Mouse (Mus musculus): ENCODE measurements at regions not wholly inside any gene's neighbourhood (a gene's known extent, or its start where the extent isn't known, plus 50 kb on each side); places are given as distances from the start of the nearest gene placed in this dataset.

DNA sequence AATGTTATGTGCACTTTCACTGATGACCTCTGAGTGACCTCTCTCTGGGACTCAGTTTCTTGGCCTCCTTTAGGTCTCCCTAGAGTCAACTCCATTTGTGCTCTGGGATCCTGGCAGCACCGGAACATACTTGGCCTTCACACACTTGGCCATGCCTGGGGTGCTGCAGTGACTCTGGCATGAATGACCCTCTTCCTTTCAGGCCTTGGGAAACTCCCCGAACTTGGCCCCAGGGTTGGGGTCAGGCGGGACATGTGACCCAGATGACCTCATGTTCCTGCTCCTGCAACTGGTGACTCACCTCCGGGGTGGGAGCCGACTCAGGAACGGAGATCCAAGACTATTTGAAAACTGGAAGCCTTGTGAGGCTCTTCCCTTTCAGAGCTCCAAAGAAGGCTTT is 159.2 kb downstream of the Cyp26b1 start:
- no peak for DNase-seq

DNA sequence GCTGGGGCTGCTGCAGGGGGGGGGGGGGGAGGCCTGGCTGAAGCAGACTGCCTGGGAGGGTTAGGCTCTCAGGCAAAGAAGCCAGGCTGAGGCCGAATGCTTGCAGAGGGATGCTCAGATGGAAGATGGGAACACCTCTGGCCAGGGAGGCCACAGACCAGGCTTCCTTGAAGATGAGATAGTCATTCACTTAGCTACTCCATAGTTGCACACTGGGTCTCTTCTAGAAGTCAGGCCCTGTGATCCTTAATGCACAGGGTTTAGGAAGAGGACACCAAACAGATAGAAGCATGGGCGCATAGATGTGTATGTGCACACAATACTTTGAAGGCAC is 162.1 kb downstream of the Cyp26b1 start:
- no peak for DNase-seq

DNA sequence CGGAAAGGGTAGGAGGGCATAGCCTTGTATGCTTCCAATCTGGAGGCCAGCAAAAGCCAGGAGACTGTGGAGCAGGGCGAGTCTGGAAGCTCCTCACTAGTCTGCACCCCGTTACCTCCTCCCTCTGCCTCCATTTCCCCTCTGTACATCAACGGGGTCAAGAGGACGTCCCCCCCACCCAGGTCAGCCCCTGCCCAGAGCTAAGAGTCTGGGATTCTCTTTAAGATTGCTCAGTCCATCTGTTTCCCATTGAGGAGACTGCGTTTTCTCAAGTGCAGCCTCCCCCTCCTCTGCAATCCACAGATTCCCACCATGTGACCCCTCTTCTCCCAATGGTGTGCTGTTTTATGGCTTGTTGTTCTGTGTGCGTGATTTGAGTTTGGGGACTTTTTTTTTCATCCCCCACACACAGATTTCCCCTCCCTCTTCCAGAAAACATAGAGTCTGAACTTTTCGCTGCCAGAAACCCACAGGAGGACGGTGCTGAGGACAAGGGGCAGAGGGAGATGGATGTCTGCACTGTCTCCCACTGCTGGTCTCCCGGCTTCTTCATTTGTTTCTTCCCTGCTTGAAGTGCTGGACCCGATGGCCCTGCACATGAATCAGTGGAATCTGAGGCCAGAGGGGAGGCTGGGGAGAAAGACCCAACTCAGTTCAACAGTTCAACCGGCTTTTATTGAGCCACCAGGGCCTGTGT is 162.6 kb downstream of the Cyp26b1 start:
- DNase-seq, result no peak

DNA sequence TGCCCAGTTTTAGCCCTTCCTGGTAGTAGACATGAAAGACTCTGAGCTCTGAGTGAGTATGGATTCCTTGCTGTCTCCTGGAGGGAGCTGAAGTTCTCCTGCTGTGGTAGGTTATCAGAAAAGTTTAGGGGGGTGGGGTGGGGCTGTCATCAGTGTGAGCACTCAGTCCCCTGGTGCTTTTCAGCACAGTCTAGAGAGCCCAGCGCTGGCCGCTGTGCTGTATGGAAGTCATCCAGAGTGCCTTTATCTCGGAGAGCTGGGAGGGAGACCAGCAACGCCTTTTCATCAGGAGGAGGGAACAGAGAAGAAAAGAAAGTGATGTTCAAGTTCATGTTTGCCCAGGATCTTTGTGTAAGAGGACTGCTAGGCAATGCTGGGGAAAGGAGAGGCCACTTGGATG is 163.6 kb downstream of the Cyp26b1 start:
- DNase-seq, result no peak

DNA sequence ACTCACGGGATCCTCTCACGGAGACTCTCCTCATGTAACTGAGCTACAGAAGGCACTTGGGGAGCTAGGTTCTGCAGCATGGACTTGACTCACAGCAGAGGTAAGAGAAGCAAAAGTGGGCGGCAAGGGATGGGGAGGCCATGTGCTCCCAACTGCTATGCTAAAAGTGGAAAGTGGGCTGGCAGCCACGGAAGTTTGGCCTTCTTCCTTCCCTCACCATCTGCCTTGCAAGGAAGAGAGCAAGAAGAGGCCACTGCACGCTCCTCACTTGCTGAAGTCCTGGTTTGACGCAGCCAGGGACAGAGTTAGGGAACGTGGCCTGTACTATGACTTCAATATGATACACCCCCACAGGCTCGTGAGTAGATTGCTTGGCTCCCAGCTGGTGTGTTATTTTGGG is 164.5 kb downstream of the Cyp26b1 start:
- DNase-seq, result no peak

DNA sequence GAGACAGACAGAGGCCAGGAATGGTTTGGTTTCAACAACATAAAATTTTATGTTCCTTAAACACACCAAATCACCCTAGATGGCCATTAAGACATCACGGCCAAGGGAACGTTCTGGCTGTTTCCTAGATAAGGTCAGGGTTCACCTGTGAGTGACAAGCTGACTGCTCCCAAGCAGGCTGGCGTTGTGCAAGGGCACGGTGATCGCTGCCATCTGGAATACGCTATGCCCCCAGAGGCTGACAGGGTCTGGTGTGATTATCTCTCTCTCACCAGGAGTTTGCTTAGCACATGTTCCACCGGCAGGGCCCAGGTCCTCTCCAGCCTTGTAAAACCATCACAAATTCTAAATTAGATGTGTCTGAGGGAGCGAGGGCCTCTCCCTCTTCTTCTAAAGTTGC is 167.0 kb downstream of the Cyp26b1 start:
- no peak for DNase-seq

DNA sequence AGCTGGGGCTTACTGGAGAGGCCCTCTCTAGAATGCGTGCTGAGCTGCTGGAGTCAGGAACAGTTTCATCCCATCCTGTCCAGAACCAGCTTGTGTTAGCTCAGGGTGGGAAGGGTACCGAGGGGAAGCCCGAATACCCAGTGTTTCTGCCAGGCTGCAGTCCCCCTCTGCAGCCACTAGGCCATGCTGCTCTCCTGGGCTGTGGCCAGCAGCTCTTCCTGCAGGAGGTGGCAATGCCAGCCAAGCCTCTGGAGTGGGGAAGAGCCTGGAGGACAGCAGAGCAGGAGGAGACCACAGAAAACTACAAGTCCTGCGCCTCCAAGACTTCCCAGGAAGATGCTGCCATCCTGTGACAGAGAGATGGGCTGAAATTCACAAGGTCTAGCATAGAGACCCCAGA is 167.9 kb downstream of the Cyp26b1 start:
- DNase-seq, result peak; percentile 25

DNA sequence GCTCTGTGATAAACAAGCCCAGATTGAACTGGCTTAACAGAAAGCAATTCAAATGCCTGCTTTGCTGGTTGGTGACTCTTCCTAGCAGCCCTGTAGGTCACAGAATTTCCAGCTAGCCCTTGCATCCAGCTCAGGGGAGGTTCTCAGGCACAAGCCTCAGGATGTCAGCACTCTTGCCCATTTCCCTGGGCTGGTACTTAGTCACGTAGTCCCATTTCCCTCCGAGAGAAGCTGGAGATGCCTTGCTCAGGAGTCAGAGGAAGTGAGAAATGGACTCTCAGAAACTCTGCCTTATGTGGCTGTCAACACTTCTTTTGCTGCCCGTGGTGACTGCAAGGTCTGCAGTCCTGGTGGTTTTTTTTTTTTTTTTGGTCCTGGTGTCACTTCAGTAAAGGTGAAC is 170.8 kb downstream of the Cyp26b1 start:
- DNase-seq, result no peak

DNA sequence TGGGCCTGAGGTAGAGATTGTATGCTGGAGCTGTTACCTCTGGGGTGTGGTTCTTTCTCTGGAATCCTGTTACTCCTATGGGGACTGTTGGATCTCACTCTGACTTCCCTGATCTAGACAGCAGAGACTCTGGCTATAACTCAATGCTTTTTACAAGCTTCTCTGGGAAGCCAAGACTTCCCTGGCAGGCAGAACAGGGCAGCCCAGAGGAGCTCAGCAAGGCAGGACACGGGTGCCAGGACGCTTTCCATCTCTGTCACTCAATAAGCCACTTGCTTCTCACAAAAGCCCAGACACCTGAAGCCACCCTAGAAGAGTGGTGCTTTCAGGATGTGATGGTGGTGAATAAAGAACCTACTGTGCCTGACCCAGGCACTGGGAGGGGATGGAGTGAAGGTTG is 174.0 kb downstream of the Cyp26b1 start:
- DNase-seq, result no peak

DNA sequence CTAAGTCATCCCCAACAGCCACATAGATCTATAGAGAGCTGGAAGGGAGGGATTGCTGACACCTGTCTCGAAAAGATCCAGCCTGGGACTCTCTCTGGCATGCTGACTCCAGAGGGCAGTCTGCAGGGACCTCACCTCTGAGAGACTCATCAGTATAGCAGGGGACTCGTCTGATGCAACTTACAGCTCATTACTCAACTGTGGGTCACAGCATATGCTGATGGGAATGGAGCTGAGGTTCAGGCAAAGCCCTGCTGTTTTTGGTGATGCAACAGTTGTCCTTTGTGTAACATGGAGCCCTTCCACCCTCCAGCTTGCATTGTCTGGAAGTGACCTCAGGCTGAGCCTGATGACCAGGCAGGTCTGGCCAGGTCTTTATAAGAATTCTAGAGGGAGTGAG is 174.4 kb downstream of the Cyp26b1 start:
- no peak for DNase-seq

DNA sequence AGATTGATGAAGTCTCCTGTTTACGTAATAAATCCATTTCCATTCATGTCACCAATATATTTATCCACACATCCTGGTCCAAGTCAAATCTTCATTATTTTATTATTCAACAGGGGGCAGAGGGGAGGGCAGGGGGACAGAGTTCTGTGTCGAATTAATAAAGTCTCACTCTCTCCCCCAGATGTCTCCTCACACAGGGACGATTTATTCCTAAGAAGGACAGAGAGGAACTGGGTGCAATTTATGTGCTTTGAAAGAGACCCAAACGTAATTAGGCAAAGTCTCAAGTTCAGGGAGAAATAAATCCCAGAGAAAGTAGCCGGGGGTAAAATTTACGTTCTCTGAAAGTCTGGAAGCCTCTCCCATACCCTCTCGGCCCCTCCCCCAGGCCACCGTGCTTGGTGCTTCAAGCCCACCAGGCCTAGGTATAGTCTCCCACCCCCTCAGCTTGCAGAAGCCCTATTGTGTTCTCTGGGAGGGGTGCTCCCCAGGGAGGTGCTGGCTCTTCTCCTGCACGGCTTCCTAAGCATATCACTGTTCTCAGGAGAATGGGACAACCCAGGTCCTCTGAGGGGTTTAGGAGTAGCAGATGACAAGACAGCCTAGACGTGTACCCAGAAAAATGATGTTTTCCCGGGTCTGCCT is 176.6 kb downstream of the Cyp26b1 start:
- peak; percentile 4 for DNase-seq

DNA sequence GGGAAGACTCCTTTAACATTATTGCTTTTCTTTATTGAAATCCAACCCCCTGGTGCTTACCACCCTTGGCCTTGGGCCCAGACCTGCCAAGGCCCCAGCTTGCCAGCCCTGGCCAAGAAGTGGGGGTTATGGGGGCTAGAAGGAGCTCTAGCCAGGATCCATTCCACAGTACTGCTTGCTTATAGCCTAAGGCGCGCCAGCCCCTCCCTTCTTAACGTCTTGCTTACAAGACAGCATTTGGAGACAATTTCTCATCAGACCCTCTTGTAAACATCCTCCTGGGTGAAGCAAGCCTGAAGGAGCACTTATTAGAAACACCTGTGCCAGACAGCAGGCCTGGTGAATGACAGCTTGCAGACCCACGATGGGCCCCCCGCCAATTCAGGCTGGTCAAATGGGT is 179.3 kb downstream of the Cyp26b1 start:
- no peak for DNase-seq

DNA sequence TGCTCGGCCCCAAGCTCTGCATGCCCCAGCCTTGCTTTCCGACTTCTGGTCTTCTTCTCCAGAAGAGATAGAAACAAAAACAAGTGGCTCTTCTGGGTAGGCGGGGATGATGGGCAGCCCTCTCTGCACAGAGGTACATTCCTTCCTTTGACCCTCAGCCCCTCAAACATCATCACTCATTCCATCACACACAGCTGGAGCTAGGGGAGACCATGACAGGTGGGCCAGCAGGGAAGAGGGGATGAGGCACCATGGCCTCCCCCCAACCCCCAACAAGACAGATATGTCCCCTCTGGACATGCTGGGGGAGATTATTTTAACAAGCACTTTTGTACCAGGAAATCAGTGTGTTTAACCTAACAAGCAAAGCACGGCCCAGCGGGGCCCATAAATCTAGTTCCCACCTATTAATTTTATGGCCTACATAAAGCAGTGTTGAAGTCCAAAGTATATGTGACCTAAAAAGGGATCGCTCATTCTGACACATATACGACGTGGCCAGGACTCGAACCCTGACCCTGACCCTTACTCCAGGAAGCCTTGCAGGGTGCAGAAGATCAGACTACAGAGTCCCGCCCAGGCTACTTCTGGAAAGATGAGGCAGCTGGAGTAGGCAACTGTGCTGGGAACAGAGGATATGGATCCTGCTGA is 183.7 kb downstream of the Cyp26b1 start:
- no peak for DNase-seq

DNA sequence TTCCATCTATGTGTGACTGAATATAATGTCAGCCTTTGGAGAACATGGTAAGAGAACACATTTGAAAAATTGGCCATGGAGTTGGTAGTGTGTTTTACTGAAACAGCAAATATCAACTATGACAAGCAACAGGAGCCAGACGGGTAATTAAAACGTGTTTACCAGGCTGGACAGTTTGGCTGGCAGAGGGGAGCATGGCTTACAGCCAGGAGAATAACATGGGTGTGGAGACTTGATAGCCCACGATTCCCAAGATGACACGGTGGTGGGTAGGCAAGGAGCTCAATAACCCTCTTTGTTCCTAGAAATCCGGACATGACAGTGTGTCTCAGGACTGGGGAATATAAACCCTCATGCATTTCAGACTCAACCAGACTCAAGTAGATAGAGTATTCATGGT is 185.2 kb downstream of the Cyp26b1 start:
- DNase-seq, result no peak

DNA sequence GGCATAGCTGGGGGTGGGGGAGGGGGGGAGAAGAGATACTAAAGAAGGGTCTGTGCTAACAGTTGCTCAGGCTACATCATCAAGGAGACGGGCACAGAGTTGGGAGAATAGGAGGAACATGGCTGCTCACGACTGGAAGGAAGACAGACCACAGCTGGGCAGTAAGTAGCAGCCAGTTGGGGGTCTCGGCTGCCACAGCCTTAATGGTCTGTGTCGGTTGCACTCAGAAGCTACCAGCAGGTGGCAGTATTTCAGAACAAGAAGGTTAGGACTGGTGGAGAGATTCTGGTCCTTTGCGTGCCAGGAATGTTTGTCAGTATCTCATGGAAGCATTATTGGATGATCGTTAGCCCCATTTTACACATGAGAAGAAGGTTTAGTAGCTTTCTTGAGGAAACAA is 185.9 kb downstream of the Cyp26b1 start:
- peak; percentile 67 for DNase-seq

DNA sequence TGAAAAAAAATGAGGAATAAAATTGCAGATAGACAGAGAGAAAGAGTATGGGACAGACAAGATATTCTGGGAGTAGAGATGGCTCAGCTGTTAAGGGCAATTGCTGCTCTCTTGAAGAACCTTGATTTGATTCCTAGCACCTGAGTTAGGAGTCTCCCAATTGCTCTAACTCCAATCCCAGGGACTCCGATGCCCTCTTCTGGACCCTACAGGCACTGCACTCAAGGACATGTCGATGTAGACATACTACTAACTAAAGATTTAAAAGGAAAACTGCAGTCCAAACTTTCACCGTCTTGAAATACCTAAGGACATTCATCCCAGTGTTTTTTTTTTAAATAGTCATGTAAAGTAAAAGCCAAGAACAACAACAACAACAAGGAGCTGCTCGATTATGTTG is 189.0 kb downstream of the Cyp26b1 start:
- DNase-seq, result no peak

DNA sequence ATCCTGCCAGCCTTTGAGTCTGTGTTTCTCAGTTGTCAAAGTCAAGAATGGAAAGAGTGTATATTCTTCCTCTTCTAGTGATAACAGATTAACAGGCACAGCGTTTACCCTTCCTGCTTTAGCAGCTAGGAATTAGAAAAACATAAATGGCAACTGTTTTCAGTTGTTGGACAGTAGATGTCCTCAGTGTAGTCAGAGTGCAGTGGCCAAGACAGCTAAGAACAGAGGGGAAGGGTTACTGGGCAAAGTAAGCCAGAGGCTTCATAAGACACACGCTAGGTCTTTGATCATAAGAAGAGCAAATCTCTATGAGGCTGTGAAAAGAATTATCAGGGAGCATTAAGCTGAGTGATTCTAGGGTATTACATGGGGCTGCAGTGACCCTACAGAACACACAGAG is 191.3 kb downstream of the Cyp26b1 start:
- no peak for DNase-seq

DNA sequence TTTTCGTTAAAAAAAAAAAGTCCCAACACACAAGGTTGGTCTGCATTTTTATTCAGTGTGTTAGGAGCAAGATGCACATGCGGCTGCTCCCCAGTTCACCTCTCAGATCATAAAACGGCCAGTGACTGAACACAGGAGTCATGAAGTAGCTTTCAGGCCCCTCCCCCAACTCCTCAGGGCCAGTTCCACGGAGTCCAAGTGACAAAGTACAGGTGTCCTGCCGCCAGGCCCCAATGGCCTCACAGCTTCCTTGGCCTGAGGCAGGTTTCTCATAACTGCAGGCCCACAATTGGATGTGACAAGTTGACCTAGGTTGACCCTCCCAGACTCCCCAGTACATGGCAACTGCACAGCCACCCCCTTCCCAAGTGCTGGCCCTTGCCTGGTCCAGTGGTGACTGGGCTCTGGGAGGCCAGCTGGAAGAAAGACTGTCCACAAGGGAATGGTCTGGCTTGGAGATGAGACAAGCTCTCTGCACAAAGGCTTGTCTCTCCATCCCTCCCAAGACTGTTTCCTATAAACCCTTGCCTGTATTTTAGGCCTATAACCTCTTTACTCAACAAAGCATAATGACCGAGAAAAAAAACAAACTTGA is 199.1 kb downstream of the Cyp26b1 start:
- DNase-seq, result peak; percentile 24

DNA sequence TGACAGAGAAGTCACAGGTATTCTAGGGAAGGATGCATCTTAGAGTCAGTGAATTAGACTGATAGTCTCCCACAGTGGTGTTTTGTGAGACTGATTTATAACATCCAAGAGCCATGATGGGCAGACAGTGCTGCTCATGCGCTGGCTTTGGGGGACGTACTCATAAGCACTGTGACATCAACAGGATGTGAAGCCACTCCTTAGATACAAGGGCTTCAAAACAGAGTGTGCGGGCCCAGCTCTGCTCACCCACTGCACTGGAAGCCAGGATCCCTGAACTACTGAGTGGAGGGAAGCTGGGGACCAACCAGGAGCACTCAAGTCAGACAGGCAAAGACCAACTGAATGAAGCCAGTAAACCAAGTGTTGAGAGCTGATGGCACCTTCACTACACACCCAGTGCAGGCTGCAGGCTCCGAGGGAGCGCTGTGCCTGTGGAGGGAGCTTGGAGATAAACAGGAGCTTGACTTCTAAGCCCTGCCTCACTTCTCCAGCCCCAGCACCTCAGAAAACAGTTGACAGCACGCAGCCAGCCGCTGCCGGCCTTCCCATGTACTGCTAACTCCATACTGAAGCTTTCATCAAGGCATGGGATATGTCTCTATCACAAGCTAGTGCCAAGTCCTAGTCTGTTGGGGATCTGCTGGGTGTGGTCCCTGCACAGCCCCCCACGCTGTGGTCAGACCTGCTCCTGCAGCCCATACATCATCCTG is 200.0 kb downstream of the Cyp26b1 start:
- DNase-seq, result no peak

DNA sequence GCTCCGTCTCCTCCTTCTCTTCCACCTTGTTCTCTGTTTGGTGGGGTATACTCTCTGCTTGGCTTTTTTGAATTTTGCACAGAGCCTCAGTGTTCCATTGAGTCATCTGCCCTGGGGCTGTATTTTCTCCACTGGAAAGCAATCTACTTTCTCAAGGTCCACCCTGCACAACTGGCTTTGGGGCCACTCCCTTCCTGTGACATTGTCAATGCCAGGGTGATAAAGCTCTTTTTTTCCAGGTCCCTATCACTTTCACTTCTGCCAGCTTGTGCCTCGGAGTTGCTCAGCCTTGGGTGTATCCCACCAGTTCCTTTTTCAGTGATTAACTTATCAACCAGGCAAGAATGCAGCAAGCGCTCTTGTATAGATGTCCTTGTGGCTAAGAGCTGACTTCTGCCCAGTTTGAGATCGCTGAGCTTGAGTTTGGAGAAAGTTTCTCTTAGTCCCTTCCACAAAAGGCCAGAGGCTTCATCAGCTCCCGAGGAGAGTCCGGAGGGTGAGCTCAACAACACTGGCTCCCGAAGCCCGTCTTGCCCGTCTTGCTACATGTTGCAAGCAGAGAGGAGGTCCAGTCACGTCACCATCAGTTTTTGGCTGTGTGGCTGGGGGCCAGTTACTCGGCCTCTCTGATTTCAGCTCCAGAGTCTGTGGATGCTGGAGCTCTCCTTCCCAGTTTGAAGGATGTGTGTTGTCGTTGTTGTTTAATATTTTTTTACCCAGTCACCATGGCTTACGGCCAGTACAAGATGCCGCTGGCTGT is 200.8 kb downstream of the Cyp26b1 start:
- no peak for DNase-seq

DNA sequence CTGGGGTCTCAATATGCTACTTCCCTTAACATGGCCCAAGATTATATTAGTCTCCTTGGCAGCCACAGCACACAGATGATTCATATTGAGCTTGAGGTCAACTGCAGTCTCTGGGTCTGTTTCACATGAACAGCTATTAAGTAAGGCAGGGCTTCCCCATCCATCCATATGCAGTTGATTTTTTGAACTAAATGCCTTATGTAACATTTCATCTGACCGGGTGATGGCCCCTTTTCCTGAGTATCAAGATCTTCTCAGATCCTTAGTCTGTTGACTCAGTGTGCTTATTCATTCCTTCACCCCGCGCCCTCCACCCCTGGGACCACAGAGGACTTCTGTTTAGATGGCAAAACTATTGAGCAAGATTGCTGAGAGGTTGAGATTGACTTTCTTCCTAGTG is 202.7 kb downstream of the Cyp26b1 start:
- DNase-seq, result no peak

DNA sequence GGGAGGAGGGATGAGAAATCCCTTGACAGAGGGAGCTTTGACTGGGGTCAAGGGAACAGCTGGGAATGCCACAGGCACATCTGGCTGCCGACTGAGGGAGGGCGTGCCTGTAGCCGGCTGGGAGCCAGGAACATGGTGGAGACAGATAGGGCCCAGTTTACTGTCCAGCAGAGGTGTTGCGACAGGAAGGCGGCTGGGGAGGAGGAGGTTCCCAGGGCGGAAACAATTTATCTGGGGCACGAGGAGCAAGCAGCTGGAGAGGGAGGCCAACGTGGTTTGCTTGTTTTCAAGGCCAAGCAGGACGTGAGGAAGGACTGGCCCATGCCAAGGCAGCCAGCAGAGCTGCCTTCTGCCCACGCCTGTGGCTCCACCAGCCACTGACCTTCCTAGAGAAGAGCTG is 208.0 kb downstream of the Cyp26b1 start:
- DNase-seq, result peak; percentile 49

DNA sequence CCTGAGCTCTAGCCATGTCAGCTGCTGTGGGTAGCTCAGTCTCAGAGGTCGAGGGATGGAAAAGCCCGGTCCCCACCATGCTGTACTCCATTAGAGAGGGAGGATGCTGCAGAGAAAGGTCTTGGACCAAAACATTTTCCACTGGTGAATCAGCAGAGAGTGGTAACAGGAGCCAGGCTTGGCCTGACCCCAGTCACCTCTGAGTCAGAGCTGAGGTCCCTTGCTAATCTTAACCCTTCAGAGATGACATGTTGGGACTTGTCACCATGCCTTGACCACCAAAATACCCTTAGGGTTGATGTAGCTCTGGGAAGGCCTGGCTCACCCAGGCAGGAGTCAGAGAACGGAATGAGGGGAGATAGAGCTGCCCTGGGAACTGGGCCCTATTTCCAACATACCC is 210.0 kb downstream of the Cyp26b1 start:
- DNase-seq, result no peak

Data from kidney, postnatal 14 days (tissue).